Mouse (Mus musculus) forebrain, embryonic 12.5 days (tissue): Measurements from ENCODE around the gene Izumo2. TPM values are rescaled to one million over a fixed set of nuclear protein-coding genes. Genes with fewer than 3 reads are reported as not detected.
"Not testable (repeated sequence)": the region's sequence is repeated elsewhere in the genome, so short reads cannot be mapped to it uniquely, and the experiment has no call there.

Source experiments
- ATAC-seq: fragments of 200-750 bp; cut with Nextera tagmentation; 2 replicates; pipeline ENCODE4 v1.8.0; 2017; ENCODE audit warnings: moderate TSS enrichment; ENCODE audit not compliant: low FRiP score
- H3K27ac ChIP-seq: fragments of 300-500 bp; sonication (generic); 2 replicates; pipeline ENCODE4 v1.5.1; 2016; ENCODE audit warnings: mild to moderate bottlenecking
- H3K27me3 ChIP-seq: fragments of 300-500 bp; sonication (generic); 2 replicates; pipeline ENCODE4 v1.6.1; 2016; ENCODE audit warnings: mild to moderate bottlenecking
- H3K36me3 ChIP-seq: fragments of 300-500 bp; sonication (generic); replicated peaks from 2 replicates; pipeline ENCODE4 v1.6.1; 2016; ENCODE audit warnings: mild to moderate bottlenecking
- H3K4me1 ChIP-seq: fragments of 300-500 bp; sonication (generic); 2 replicates; pipeline ENCODE4 v1.6.1; 2016
- H3K4me2 ChIP-seq: fragments of 300-500 bp; sonication (generic); 2 replicates; pipeline ENCODE4 v1.6.1; 2016; ENCODE audit warnings: mild to moderate bottlenecking, moderate library complexity
- H3K4me3 ChIP-seq: fragments of 300-500 bp; sonication (generic); replicated peaks from 2 replicates; pipeline ENCODE4 v1.5.1; 2016; ENCODE audit warnings: mild to moderate bottlenecking
- H3K9ac ChIP-seq: fragments of 300-500 bp; sonication (generic); 2 replicates; pipeline ENCODE4 v1.6.1; 2016; ENCODE audit warnings: mild to moderate bottlenecking
- H3K9me3 ChIP-seq: fragments of 300-500 bp; sonication (generic); 2 replicates; pipeline ENCODE4 v1.6.1; 2016
- WGBS: fragments of 180-500 bp; shearing (Covaris S2); methylation state at CpG from one replicate; pipeline ENCODE4 v1.1.7; 2016; 5-methylcytosine and 5-hydroxymethylcytosine counted together
- polyA plus RNA-seq: library from polyadenylated mRNA; unstranded; fragments of >200 nt; fragmentation: Nextera tagmentation; extraction: Ambion mirVana; gene quantifications from 2 replicates; pipeline ENCODE4 v1.2.1, GENCODE M21; 2016

Izumo2 gene
- polyA plus RNA-seq, 1 experiment from 2014 or later = not detected

DNA sequence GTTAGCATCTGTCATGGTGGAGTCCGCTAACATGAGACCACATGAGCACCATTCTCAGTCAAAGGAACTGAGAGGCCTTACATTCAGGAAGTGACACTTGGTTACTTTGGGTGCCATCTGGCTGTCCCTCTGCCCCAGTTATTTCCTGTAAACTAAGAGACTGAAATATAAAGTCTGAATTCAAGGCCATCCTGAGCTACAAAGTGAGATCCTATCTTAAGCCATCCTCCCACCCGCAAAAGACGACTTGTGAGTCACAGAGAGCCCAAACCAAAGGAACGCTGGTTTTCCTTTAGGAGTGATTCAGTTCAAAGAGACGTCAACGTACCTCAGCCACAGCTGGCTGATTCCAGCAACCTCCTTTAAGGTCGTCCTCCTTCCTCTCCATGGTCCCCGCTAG lies 32.8 kb downstream of the Izumo2 start:
- 91% methylated on average over 8 of the region's 8 CpGs for WGBS
- no peaks in the 10 kb centered on the region for H3K27me3 ChIP-seq
- H3K9ac ChIP-seq = no peak overlapping the region
- H3K4me3 ChIP-seq = no peak overlapping the region
- no peak for ATAC-seq
- no peak overlapping the region for H3K4me2 ChIP-seq
- no peak overlapping the region for H3K27ac ChIP-seq
- H3K9me3 ChIP-seq = no peaks in the 10 kb centered on the region
- 0 out of 2 replicates have a peak, but pooled peaks cover 6% of the 10 kb centered on the region for H3K36me3 ChIP-seq
- H3K4me1 ChIP-seq = peaks cover 9% of the 10 kb centered on the region

DNA sequence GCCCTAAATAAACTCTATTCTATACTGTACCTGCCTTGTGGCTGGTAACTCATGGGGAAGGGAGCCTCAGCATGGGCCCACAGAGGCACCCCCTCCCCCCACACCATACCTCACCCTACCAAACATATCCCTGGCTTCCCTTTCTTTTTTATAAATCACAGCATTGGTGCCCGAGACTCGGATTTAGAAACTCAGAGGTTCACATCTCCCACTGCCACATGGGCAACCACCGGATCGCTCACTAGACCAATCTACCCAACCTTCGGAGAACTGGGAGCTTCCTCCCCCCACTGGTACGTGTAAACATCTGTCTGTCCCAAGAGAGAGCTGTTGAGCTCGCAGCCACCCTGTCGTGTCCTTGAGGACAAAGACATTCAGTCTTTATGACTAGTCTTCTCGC lies 35.7 kb downstream of the Izumo2 start:
- Histone ChIP-seq H3K4me3 (peak overlapping the region; percentile 47; the same call in 1 of the 2 replicates), H3K36me3 (no peaks in the 10 kb centered on the region), H3K9me3 (no peaks in the 10 kb centered on the region), H3K9ac (0 out of 2 replicates have a peak overlapping the region, but pooled peaks have one; percentile 70), H3K27ac (no peak overlapping the region), H3K4me2 (peak overlapping the region; percentile 74), H3K4me1 (peaks cover 25% of the 10 kb centered on the region), H3K27me3 (no peaks in the 10 kb centered on the region)
- no peak for ATAC-seq
- 25% methylated on average over 9 of the region's 9 CpGs for WGBS

DNA sequence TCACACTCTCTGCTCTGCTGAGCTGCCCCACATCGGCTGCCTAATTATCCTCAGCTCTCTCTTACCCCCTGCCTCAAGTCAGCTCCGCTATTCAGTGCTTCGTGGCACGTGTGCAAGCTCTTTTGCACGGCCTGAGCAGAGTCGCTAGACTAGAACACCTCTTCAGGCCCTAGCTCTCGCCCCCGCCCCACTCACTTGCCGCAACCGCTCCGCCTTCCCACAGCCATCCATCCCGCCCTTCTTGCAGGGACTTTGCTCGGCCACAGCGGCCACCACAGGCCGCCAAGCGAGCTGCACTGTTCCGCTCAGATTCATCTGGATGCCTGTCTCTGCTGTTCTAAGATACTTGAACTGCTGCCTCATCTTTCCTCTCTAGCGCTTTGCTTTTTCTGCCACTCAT lies 36.5 kb downstream of the Izumo2 start:
- peak; percentile 60 for ATAC-seq
- Histone ChIP-seq H3K4me2 (peak overlapping the region; percentile 74), H3K9me3 (no peaks in the 10 kb centered on the region), H3K36me3 (no peaks in the 10 kb centered on the region), H3K4me1 (peaks cover 28% of the 10 kb centered on the region), H3K9ac (peak overlapping the region; percentile 70), H3K27me3 (no peaks in the 10 kb centered on the region), H3K4me3 (peak overlapping the region; percentile 47), H3K27ac (peak overlapping the region; percentile 63)
- WGBS = under 1% methylated on average over 18 of the region's 18 CpGs

DNA sequence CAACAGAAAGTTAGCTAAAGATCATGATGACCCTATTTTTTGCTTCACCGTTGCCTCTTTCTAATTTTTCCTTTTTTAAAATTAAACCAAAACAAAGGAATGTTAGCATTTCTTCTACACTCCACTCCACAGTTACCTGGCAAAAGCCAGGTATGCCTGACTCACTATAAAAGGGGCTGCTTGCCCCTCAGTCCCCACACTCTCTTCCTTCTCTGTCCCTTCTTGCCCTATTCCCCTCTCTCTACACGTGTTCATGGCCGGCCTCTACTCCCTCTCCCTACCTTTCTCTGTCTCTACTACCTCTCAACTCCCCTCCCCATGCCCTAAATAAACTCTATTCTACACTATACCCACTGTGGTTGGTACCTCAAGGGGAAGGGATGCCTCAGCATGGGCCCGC lies 38.6 kb downstream of the Izumo2 start:
- H3K27ac ChIP-seq = no peak overlapping the region
- H3K36me3 ChIP-seq = peaks cover under 1% of the 10 kb centered on the region; the same call in 1 of the 2 replicates
- no peaks in the 10 kb centered on the region for H3K9me3 ChIP-seq
- no peak overlapping the region for H3K9ac ChIP-seq
- H3K4me1 ChIP-seq = peaks cover 28% of the 10 kb centered on the region
- WGBS = 75% methylated on average over 4 of the region's 4 CpGs
- ATAC-seq = no peak
- H3K4me3 ChIP-seq = no peak overlapping the region
- peak overlapping the region; percentile 69 for H3K4me2 ChIP-seq
- no peaks in the 10 kb centered on the region for H3K27me3 ChIP-seq

DNA sequence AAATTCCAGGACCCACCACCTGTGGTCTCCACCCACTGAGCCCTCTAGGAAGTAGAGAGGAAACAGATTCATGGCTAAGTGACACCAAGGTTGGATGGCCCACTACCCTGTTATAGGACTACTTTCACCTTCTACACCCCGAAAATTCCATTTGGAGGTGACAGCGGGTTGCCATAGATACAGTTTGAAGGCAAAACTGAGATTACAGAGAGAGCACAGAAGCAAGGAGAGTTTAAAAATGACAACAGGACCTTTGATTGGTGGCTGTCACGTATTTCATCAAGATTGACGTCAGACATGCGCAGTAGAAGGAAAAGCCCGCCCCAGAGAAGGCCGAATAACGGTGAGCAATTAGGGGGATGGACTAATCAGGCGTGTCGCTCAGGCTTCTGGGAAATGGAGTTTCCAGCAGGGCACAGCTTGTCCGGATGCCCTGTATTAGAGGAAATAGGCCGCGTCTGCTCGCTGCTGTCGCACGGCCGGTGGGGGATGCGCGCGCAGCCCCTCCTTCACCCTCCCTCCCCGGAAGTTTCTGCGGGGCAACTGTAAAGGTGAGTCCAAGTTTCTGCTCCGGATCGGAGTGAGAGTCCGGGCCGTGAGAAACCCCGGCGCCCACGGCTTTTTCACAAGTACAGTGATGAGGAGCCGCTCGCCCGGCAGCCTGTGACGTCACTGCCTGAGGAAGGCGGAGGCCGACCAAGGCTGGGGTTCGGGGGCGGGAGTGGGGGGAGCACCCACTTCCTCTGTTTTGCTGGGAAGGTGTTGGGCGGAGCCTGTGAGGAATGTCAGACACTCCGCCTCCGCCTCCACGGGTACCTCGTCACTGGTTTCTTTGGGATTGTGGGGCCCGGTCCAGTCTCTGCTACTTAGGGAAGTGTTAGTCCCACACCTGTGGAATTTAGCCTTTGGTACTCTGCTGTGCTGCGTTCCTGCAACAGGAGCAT lies 39.8 kb downstream of the Izumo2 start, which contains the start of gene Vrk3:
Gene Vrk3, plus strand, starts transcription at position 313 of the 944 bp plus-strand sequence.
- no peaks in the 10 kb centered on the region for H3K27me3 ChIP-seq
- H3K27ac ChIP-seq = peak within 1 kb of the TSS; percentile 75
- peak within 1 kb of the TSS; percentile 54 for H3K9ac ChIP-seq
- peak; percentile 97 for ATAC-seq
- under 1% methylated on average over 44 of the region's 44 CpGs for WGBS
- H3K36me3 ChIP-seq = peaks cover 9% of the 10 kb centered on the region
- peaks cover 28% of the 10 kb centered on the region for H3K4me1 ChIP-seq
- H3K4me2 ChIP-seq = peak within 1 kb of the TSS; percentile 69
- H3K4me3 ChIP-seq = peak within 1 kb of the TSS; percentile 59
- no peaks in the 10 kb centered on the region for H3K9me3 ChIP-seq

DNA sequence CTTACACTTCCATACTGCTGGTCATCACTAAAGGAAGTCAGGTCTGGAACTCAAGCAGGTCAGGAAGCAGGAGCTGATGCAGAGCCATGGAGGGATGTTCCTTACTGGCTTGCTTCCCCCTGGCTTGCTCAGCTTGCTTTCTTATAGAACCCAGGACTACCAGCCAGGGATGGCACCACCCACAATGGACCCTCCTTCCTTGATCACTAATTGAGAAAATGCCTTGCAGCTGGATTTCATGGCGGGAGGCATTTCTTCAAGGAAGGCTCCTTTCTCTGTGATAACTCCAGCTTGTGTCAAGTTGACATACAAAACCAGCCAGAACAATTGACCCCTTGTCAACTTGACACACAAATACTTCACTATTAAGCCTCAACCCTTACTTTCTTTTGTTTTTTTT lies 42.4 kb downstream of the Izumo2 start, which contains the start of gene Zfp473:
Gene Zfp473, minus strand, starts transcription at position 101 of the 400 bp plus-strand sequence.
- H3K4me3 ChIP-seq, H3K27me3 ChIP-seq, H3K27ac ChIP-seq, H3K9me3 ChIP-seq, ATAC-seq, H3K4me2 ChIP-seq, H3K9ac ChIP-seq: not testable (repeated sequence)
- 82% methylated on average over 1 of the region's 1 CpGs for WGBS
- peaks cover 19% of the 10 kb centered on the region for H3K4me1 ChIP-seq
- H3K36me3 ChIP-seq = peaks cover 35% of the 10 kb centered on the region

DNA sequence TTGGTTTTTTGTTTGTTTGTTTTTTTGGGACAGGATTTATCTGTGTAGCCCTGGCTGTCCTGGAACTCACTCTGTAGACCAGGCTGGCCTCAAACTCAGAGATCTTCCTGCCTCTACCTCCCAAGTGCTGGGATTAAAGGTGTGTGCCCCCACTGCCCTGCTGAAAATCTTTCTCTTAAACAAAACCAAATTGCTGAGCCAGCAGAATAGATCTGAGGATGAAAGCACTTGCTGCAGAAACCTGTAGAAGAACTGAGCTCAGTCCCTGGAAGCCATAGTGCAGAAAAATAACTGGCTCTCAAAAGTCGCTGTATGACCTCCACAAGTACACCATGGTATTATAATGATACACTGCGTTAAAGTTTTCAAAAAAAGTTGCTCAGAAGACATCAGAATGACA lies 48.6 kb downstream of the Izumo2 start:
- no peak overlapping the region for H3K4me2 ChIP-seq
- H3K36me3 ChIP-seq = peaks cover 84% of the 10 kb centered on the region
- no peak overlapping the region for H3K4me3 ChIP-seq
- H3K27me3 ChIP-seq = no peaks in the 10 kb centered on the region
- no peak overlapping the region for H3K27ac ChIP-seq
- WGBS = 91% methylated on average over 2 of the region's 2 CpGs
- H3K9me3 ChIP-seq = no peaks in the 10 kb centered on the region
- no peak for ATAC-seq
- no peaks in the 10 kb centered on the region for H3K4me1 ChIP-seq
- no peak overlapping the region for H3K9ac ChIP-seq

DNA sequence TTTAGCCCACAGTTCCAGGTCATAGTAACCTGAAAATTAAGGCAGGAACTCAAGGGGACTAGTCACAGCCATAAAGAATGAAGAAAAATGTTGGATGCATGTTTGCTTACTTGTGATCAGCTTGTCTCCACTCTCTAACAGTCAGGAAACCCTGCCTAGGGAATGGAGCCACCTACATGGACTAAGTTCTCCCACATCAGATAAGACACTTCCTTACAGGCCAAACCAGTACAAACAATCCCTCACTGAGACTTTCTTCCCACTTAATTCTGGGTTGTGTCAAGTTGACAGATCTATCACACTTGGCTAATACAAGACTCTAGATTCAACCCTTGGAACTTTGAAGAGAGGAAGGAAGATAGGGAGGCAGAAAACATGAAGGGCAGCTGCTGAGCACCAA lies 51.8 kb downstream of the Izumo2 start:
- H3K4me3 ChIP-seq = no peak overlapping the region
- H3K9me3 ChIP-seq = no peaks in the 10 kb centered on the region
- H3K4me2 ChIP-seq = no peak overlapping the region
- H3K4me1 ChIP-seq = no peaks in the 10 kb centered on the region
- H3K27me3 ChIP-seq = no peaks in the 10 kb centered on the region
- H3K36me3 ChIP-seq = peaks cover 74% of the 10 kb centered on the region
- no peak overlapping the region for H3K27ac ChIP-seq
- ATAC-seq = no peak
- H3K9ac ChIP-seq = no peak overlapping the region

DNA sequence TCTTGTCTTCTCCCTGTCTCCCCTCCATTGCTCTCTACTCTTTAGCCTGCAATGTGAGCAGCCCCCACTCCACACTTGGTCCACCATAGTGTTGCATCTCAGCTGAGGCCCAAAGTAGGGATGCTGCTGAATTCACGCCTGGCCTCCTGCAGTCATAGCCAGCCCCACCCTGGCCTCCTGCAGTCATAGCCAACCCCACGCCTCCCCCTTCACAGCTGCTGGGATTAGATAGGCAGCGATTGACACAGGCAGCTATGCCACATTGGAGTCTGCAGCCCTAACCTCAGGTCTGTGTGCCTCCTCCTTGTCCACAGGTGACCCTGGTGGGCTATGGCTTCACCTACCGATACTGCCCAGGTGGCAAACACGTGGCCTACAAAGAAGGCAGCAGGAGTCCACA lies 59.6 kb downstream of the Izumo2 start:
- Histone ChIP-seq H3K27me3 (no peaks in the 10 kb centered on the region), H3K9me3 (no peaks in the 10 kb centered on the region), H3K4me2 (no peak overlapping the region), H3K4me3 (no peak overlapping the region), H3K36me3 (peaks cover 76% of the 10 kb centered on the region), H3K27ac (no peak overlapping the region), H3K9ac (no peak overlapping the region), H3K4me1 (no peaks in the 10 kb centered on the region)
- no peak for ATAC-seq
- 85% methylated on average over 5 of the region's 5 CpGs for WGBS

Other genes with a start within 250 kb of the Izumo2 start
- 4.8 TPM in 2 replicates for gene Aspdh, start 243.4 kb upstream of the Izumo2 start, polyA plus RNA-seq
- 47.2 and 56.8 TPM in 2 replicates for gene Josd2, start 240.8 kb upstream of the Izumo2 start, polyA plus RNA-seq
- gene Emc10, start 212.2 kb upstream of the Izumo2 start, polyA plus RNA-seq = 121 and 125 TPM in 2 replicates
- 29.8 and 34.2 TPM in 2 replicates for gene Fam71e1, start 212.2 kb upstream of the Izumo2 start, polyA plus RNA-seq
- 0.13 and 0.17 TPM in 2 replicates for gene Mybpc2, start 184.1 kb upstream of the Izumo2 start, polyA plus RNA-seq
- gene Spib, start 176.7 kb upstream of the Izumo2 start, polyA plus RNA-seq = not detected in 2 replicates
- 111 and 126 TPM in 2 replicates for gene Pold1, start 159.9 kb upstream of the Izumo2 start, polyA plus RNA-seq
- gene Nr1h2, start 154.8 kb upstream of the Izumo2 start, polyA plus RNA-seq = 72.7 and 73.5 TPM in 2 replicates
- gene Napsa, start 136.4 kb upstream of the Izumo2 start, polyA plus RNA-seq = 0.38 and 0.51 TPM in 2 replicates
- gene Kcnc3, start 118.1 kb upstream of the Izumo2 start, polyA plus RNA-seq = 1.7 and 1.9 TPM in 2 replicates
- 2.1 and 2.3 TPM in 2 replicates for gene Myh14, start 37.9 kb upstream of the Izumo2 start, polyA plus RNA-seq
- 39.1 and 42.0 TPM in 2 replicates for gene Vrk3, start 39.7 kb downstream of the Izumo2 start, polyA plus RNA-seq
- 2.3 and 2.4 TPM in 2 replicates for gene Zfp473, start 42.3 kb downstream of the Izumo2 start, polyA plus RNA-seq
- gene Nup62, start 107.3 kb downstream of the Izumo2 start, polyA plus RNA-seq = 94.6 and 105 TPM in 2 replicates
- gene Il4i1, start 107.6 kb downstream of the Izumo2 start, polyA plus RNA-seq = 2.3 and 2.5 TPM in 2 replicates
- 6.9 and 7.1 TPM in 2 replicates for gene Atf5, start 107.9 kb downstream of the Izumo2 start, polyA plus RNA-seq
- 95.2 and 96.0 TPM in 2 replicates for gene Akt1s1, start 140.2 kb downstream of the Izumo2 start, polyA plus RNA-seq
- 80.7 and 83.8 TPM in 2 replicates for gene Tbc1d17, start 140.3 kb downstream of the Izumo2 start, polyA plus RNA-seq
- gene Pnkp, start 148.4 kb downstream of the Izumo2 start, polyA plus RNA-seq = 37.8 and 39.1 TPM in 2 replicates
- 595 and 609 TPM in 2 replicates for gene Ptov1, start 161.0 kb downstream of the Izumo2 start, polyA plus RNA-seq
- 172 and 178 TPM in 2 replicates for gene Med25, start 184.0 kb downstream of the Izumo2 start, polyA plus RNA-seq
- gene Fuz, start 187.3 kb downstream of the Izumo2 start, polyA plus RNA-seq = 27.4 and 28.7 TPM in 2 replicates
- 85.8 and 94.4 TPM in 2 replicates for gene Ap2a1, start 220.8 kb downstream of the Izumo2 start, polyA plus RNA-seq
- gene Tsks, start 234.5 kb downstream of the Izumo2 start, polyA plus RNA-seq = 0.27 TPM in 1 of 2 replicates, not detected in the other